Mouse (Mus musculus) ovary, adult 18-20 months (tissue): ENCODE measurements around the gene Plekhh1.

Experiments
- DNase-seq: peaks from one replicate; pipeline ENCODE4 v3.0.0; 2022; ENCODE audit warnings: low spot score, mixed read lengths

Gene Plekhh1

GRCm38 (mm10) chr12:79070736-79071333 is 41.9 kb downstream of the Plekhh1 start:
- DNase-seq: no peak

- no peak for DNase-seq
Measured at GRCm38 (mm10) chr12:79072576-79072975, 43.6 kb downstream of the Plekhh1 start.

- DNase-seq: no peak
Measured at GRCm38 (mm10) chr12:79073362-79073761, 44.4 kb downstream of the Plekhh1 start.

- DNase-seq: peak; percentile 79
Measured at GRCm38 (mm10) chr12:79089182-79089812, 60.3 kb downstream of the Plekhh1 start, which contains the start of gene Pigh. Pigh (minus strand) TSS chr12:79089651.

- peak; percentile 21 for DNase-seq
Measured at GRCm38 (mm10) chr12:79092569-79092968, 63.6 kb downstream of the Plekhh1 start.

- DNase-seq: no peak
Measured at GRCm38 (mm10) chr12:79097106-79097752, 68.3 kb downstream of the Plekhh1 start.

- DNase-seq: peak; percentile 19
Measured at GRCm38 (mm10) chr12:79103773-79104172, 74.8 kb downstream of the Plekhh1 start.

- DNase-seq: no peak
Measured at GRCm38 (mm10) chr12:79104544-79104943, 75.6 kb downstream of the Plekhh1 start.

GRCm38 (mm10) chr12:79105312-79105711 is 76.3 kb downstream of the Plekhh1 start:
- DNase-seq: no peak

- DNase-seq: no peak
Measured at GRCm38 (mm10) chr12:79118991-79119390, 90.0 kb downstream of the Plekhh1 start.

GRCm38 (mm10) chr12:79122820-79123219 is 93.9 kb downstream of the Plekhh1 start:
- no peak for DNase-seq

- peak; percentile 48 for DNase-seq
Measured at GRCm38 (mm10) chr12:79130299-79131177, 101.6 kb downstream of the Plekhh1 start, which contains the start of gene Arg2. Arg2 (plus strand) TSS chr12:79130777.
